Mouse (Mus musculus) liver, postnatal 0 days (tissue): ENCODE data around the gene Camkk2. TPM values are rescaled to one million over a fixed set of nuclear protein-coding genes. Genes with fewer than 3 reads are reported as not detected.

ENCODE experiments used
- ATAC-seq: fragments of 200-750 bp; cut with Nextera tagmentation; 2 replicates; pipeline ENCODE4 v1.8.0; 2017; ENCODE audit warnings: mild to moderate bottlenecking, moderate library complexity
- DNase-seq: peaks from one replicate; pipeline ENCODE4 v3.0.0-alpha.2; 2016
- H3K27ac ChIP-seq: fragments of 300-500 bp; sonication (generic); 2 replicates; pipeline ENCODE4 v1.5.1; 2014; ENCODE audit warnings: antibody characterized with exemption, moderate library complexity, mild to moderate bottlenecking, low read depth
- H3K27me3 ChIP-seq: fragments of 300-500 bp; sonication (generic); 2 replicates; pipeline ENCODE4 v1.6.1; 2014; ENCODE audit warnings: low read length, control low read depth, mixed read lengths; ENCODE audit not compliant: insufficient read depth
- H3K36me3 ChIP-seq: fragments of 300-500 bp; sonication (generic); replicated peaks from 2 replicates; pipeline ENCODE4 v1.6.1; 2014; ENCODE audit warnings: mild to moderate bottlenecking, control low read depth, low read length, moderate library complexity, mixed read lengths; ENCODE audit not compliant: insufficient read depth
- H3K4me1 ChIP-seq: fragments of 300-500 bp; sonication (generic); 2 replicates; pipeline ENCODE4 v1.6.1; 2014; ENCODE audit warnings: antibody characterized with exemption, mild to moderate bottlenecking, control low read depth; ENCODE audit not compliant: insufficient read depth
- H3K4me2 ChIP-seq: fragments of 300-500 bp; sonication (generic); 2 replicates; pipeline ENCODE4 v1.6.1; 2014; ENCODE audit warnings: low read depth, mild to moderate bottlenecking, low read length, moderate library complexity, mixed read lengths
- H3K4me3 ChIP-seq: fragments of 300-500 bp; sonication (generic); 2 replicates; pipeline ENCODE4 v1.5.1; 2014; ENCODE audit warnings: low read depth, low read length
- H3K9ac ChIP-seq: fragments of 300-500 bp; sonication (generic); replicated peaks from 2 replicates; pipeline ENCODE4 v1.6.1; 2014; ENCODE audit warnings: mild to moderate bottlenecking, moderate library complexity
- H3K9me3 ChIP-seq: fragments of 300-500 bp; sonication (generic); 2 replicates; pipeline ENCODE4 v1.6.1; 2016; ENCODE audit warnings: mild to moderate bottlenecking, control low read depth, low read length, mixed read lengths
- CTCF ChIP-seq: sonication (generic); IDR thresholded peaks from 2 replicates; pipeline ENCODE4 v1.5.1; 2016; ENCODE audit warnings: antibody characterized with exemption, low read depth
- EP300 ChIP-seq: IDR thresholded peaks from 2 replicates; pipeline ENCODE4 v1.6.1; 2016; ENCODE audit warnings: antibody characterized with exemption, low read depth, mild to moderate bottlenecking
- WGBS: fragments of 180-500 bp; shearing (Covaris S2); extraction: QIAGEN DNeasy Blood & Tissue Kit; methylation state at CpG from one replicate; pipeline ENCODE4 v1.1.7; 2014; ENCODE audit not compliant: insufficient replicate concordance; 5-methylcytosine and 5-hydroxymethylcytosine counted together
- polyA plus RNA-seq: library from polyadenylated mRNA; unstranded; fragments of >200 nt; fragmentation: Nextera tagmentation; extraction: Ambion mirVana; gene quantifications from 2 replicates; pipeline ENCODE4 v1.2.1, GENCODE M21; 2015

Camkk2 gene
- polyA plus RNA-seq, 1 experiment from 2014 or later = 10.6 TPM

GRCm38 (mm10) chr5:122708819-122709218 is 70.4 kb downstream of the Camkk2 start:
- Histone ChIP-seq H3K4me2 (peak overlapping the region; percentile 97), H3K9ac (peak overlapping the region; percentile 84), H3K4me3 (0 out of 2 replicates have a peak overlapping the region, but pooled peaks have one; percentile 78), H3K4me1 (peaks cover 24% of the 10 kb centered on the region), H3K27me3 (no peaks in the 10 kb centered on the region), H3K9me3 (no peaks in the 10 kb centered on the region), H3K36me3 (no peaks in the 10 kb centered on the region), H3K27ac (peak overlapping the region; percentile 93; the same call in 1 of the 2 replicates)
- no peak for TF ChIP-seq EP300
- no peak for TF ChIP-seq CTCF
- no peak for ATAC-seq
- WGBS = 46% methylated on average over 6 of the region's 6 CpGs
- no peak for DNase-seq

GRCm38 (mm10) chr5:122707276-122708181 is 71.7 kb downstream of the Camkk2 start, which contains the start of gene P2rx4:
Gene P2rx4, plus strand, starts transcription at chr5:122707544.
- H3K27ac ChIP-seq = peak within 1 kb of the TSS; percentile 93
- TF ChIP-seq EP300 (no peak), CTCF (peak; percentile 31)
- under 1% methylated on average over 66 of the region's 66 CpGs for WGBS
- no peaks in the 10 kb centered on the region for H3K27me3 ChIP-seq
- H3K36me3 ChIP-seq = no peaks in the 10 kb centered on the region
- H3K9ac ChIP-seq = peak within 1 kb of the TSS; percentile 84
- DNase-seq = peak; percentile 90
- H3K4me1 ChIP-seq = peaks cover 24% of the 10 kb centered on the region
- H3K4me2 ChIP-seq = peak within 1 kb of the TSS; percentile 97
- H3K9me3 ChIP-seq = no peaks in the 10 kb centered on the region
- peak; percentile 90 for ATAC-seq
- H3K4me3 ChIP-seq = peak within 1 kb of the TSS; percentile 78

- H3K4me3 ChIP-seq = peak overlapping the region; percentile 78
- TF ChIP-seq EP300 (no peak), CTCF (no peak)
- H3K9me3 ChIP-seq = no peaks in the 10 kb centered on the region
- DNase-seq = no peak
- H3K4me2 ChIP-seq = peak overlapping the region; percentile 97
- H3K9ac ChIP-seq = peak overlapping the region; percentile 84
- H3K36me3 ChIP-seq = no peaks in the 10 kb centered on the region
- H3K4me1 ChIP-seq = peaks cover 24% of the 10 kb centered on the region
- H3K27me3 ChIP-seq = no peaks in the 10 kb centered on the region
- WGBS = 35% methylated on average over 5 of the region's 5 CpGs
- no peak for ATAC-seq
- H3K27ac ChIP-seq = peak overlapping the region; percentile 93
These were observed 72.3 kb downstream of the Camkk2 start for GRCm38 (mm10) chr5:122706917-122707275.

GRCm38 (mm10) chr5:122705174-122705573 is 74.0 kb downstream of the Camkk2 start:
- H3K36me3 ChIP-seq = no peaks in the 10 kb centered on the region
- TF ChIP-seq EP300 (no peak), CTCF (no peak)
- H3K4me1 ChIP-seq = peaks cover 32% of the 10 kb centered on the region
- no peak overlapping the region for H3K4me3 ChIP-seq
- H3K9me3 ChIP-seq = no peaks in the 10 kb centered on the region
- ATAC-seq (no peak), DNase-seq (no peak)
- no peak overlapping the region for H3K9ac ChIP-seq
- no peak overlapping the region for H3K4me2 ChIP-seq
- no peaks in the 10 kb centered on the region for H3K27me3 ChIP-seq
- no peak overlapping the region for H3K27ac ChIP-seq
- 72% methylated on average over 3 of the region's 3 CpGs for whole genome bisulfite sequencing

- TF ChIP-seq CTCF = no peak
- no peak for TF ChIP-seq EP300
- WGBS = 60% methylated on average over 4 of the region's 4 CpGs
- no peak overlapping the region for H3K27ac ChIP-seq
These were observed 74.6 kb downstream of the Camkk2 start for GRCm38 (mm10) chr5:122704571-122704970.

GRCm38 (mm10) chr5:122703574-122703973 is 75.6 kb downstream of the Camkk2 start:
- Histone ChIP-seq H3K4me1 (peaks cover 32% of the 10 kb centered on the region), H3K9me3 (no peaks in the 10 kb centered on the region), H3K27me3 (no peaks in the 10 kb centered on the region), H3K4me3 (no peak overlapping the region), H3K4me2 (no peak overlapping the region), H3K36me3 (no peaks in the 10 kb centered on the region), H3K27ac (no peak overlapping the region), H3K9ac (no peak overlapping the region)
- WGBS = 72% methylated on average over 2 of the region's 2 CpGs
- peak; percentile 25; the same call in 1 of the 2 replicates for TF ChIP-seq EP300
- no peak for TF ChIP-seq CTCF
- ATAC-seq (no peak), DNase-seq (no peak)

More at GRCm38 (mm10) chr5:122704571-122704970, 74.6 kb downstream of the Camkk2 start:
- H3K9ac ChIP-seq = no peak overlapping the region
- H3K4me2 ChIP-seq = no peak overlapping the region
- no peak overlapping the region for H3K4me3 ChIP-seq
- H3K4me1 ChIP-seq = peaks cover 32% of the 10 kb centered on the region
- no peaks in the 10 kb centered on the region for H3K9me3 ChIP-seq
- ATAC-seq (no peak), DNase-seq (no peak)
- no peaks in the 10 kb centered on the region for H3K27me3 ChIP-seq
- H3K36me3 ChIP-seq = no peaks in the 10 kb centered on the region
